Mouse (Mus musculus): ENCODE data around the gene Dcp1b. TPM values are rescaled to one million over a fixed set of nuclear protein-coding genes. Genes with fewer than 3 reads are reported as not detected.

The Dcp1b gene
- polyA plus RNA-seq, 1 experiment from 2014 or later: 7.9 TPM

DNA sequence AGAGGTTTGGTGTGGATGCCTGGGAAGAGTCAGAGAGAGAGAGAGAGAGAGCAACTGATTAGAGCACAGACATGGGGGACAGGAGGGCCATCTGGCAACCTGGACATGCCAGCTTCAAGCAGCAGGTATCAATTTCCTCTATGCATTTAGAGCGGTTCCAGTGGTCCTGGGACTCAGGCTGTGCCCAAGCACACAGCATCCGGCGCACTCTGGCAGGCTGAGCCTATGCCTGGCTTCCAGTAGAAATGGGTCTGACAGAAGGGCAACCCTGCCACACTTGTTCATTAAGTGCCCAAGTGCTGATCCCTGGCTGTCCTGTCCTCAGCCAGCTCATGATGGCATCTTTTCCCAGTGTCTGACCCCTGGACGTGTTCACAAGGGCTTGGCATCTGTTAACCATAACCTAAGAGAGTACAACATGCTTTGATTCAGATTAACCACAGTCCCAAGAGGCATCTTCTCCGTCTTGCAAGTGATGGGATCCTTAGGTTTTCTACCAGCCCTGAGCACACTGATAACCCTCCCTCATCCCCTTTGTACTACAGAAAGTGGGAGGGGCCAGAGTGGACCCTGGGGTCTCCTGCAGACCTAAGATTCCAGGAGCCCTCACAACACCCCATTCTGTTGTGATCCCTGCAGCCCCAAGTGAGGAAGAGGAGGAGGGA is 64.4 kb downstream of the Dcp1b start:
- Histone ChIP-seq H3K36me3 (no peaks in the 10 kb centered on the region), H3K9me3 (no peaks in the 10 kb centered on the region), H3K4me1 (peaks cover 14% of the 10 kb centered on the region), H3K4me3 (no peak overlapping the region), H3K4me2 (no peak overlapping the region), H3K27ac (no peak overlapping the region), H3K9ac (no peak overlapping the region), H3K27me3 (no peaks in the 10 kb centered on the region)
- no peak for ATAC-seq (ENCODE audit: insufficient number of reproducible peaks, low FRiP score, low TSS enrichment, low read depth)
- 64% methylated on average over 5 of the region's 5 CpGs for WGBS

DNA sequence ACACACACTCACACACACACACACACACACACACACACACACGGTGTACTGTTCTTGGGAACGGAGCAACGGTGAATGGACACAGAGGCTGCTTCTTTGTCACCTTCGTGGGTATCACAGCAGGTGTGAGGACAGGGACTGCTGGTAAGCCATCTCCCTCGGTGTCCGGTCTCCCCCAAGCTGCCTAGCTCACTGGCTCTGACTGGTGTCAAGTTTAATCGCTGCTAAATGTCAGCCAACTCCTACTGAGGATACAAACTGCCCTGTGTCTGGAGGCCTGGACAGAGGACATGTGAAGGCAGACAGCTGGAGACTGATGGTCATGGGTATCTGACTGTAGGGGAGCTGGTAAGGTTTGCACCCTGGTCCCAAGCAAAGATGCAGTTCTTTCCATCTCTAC is 65.2 kb downstream of the Dcp1b start:
- WGBS: 70% methylated on average over 7 of the region's 7 CpGs
- ATAC-seq (ENCODE audit: insufficient number of reproducible peaks, low FRiP score, low TSS enrichment, low read depth): no peak
- no peak overlapping the region for H3K4me2 ChIP-seq

GRCm38 (mm10) chr6:119240871-119241705 is 66.0 kb downstream of the Dcp1b start:
- no peak overlapping the region for H3K27ac ChIP-seq
- ATAC-seq (ENCODE audit: insufficient number of reproducible peaks, low FRiP score, low TSS enrichment, low read depth): no peak
- H3K9me3 ChIP-seq: no peaks in the 10 kb centered on the region
- no peak overlapping the region for H3K4me2 ChIP-seq
- H3K4me3 ChIP-seq: no peak overlapping the region
- H3K27me3 ChIP-seq: no peaks in the 10 kb centered on the region
- H3K9ac ChIP-seq: no peak overlapping the region
- no peaks in the 10 kb centered on the region for H3K36me3 ChIP-seq
- WGBS: 49% methylated on average over 21 of the region's 21 CpGs
- peaks cover 14% of the 10 kb centered on the region for H3K4me1 ChIP-seq

More for the DNA sequence above, 65.2 kb downstream of the Dcp1b start:
- H3K36me3 ChIP-seq: no peaks in the 10 kb centered on the region
- no peak overlapping the region for H3K4me3 ChIP-seq
- no peak overlapping the region for H3K9ac ChIP-seq
- H3K4me1 ChIP-seq: peaks cover 14% of the 10 kb centered on the region
- H3K27ac ChIP-seq: no peak overlapping the region
- H3K27me3 ChIP-seq: no peaks in the 10 kb centered on the region
- no peaks in the 10 kb centered on the region for H3K9me3 ChIP-seq

DNA sequence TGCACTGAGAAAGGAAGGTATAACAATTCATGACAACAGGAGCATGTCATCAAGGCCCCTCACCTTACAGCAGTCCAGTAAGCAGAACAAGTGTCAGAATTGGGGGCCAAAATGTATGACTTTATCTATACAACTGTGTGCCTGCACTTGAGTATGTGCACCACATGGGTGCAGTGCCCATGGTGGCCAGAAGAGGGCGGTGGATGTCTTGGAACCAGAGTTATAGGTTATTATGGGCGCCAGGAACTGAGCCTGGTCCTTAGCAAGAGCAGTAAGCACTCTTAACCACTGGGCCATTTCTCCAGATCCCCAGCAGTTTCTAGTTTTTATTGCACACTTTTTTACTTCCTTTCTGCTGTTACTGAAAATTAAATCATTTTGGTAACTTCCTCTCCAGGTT is 71.0 kb downstream of the Dcp1b start:
- WGBS: 53% methylated on average over 2 of the region's 2 CpGs
- ATAC-seq (ENCODE audit: insufficient number of reproducible peaks, low FRiP score, low TSS enrichment, low read depth): no peak
- no peaks in the 10 kb centered on the region for H3K27me3 ChIP-seq

GRCm38 (mm10) chr6:119248578-119248977 is 73.5 kb downstream of the Dcp1b start:
- Histone ChIP-seq H3K27me3 (no peaks in the 10 kb centered on the region), H3K9me3 (no peaks in the 10 kb centered on the region), H3K9ac (no peak overlapping the region), H3K4me3 (no peak overlapping the region), H3K4me1 (no peaks in the 10 kb centered on the region), H3K36me3 (no peaks in the 10 kb centered on the region), H3K4me2 (no peak overlapping the region), H3K27ac (no peak overlapping the region)
- ATAC-seq (ENCODE audit: insufficient number of reproducible peaks, low FRiP score, low TSS enrichment, low read depth): no peak
- WGBS: 82% methylated on average over 3 of the region's 3 CpGs

More for the DNA sequence above, 71.0 kb downstream of the Dcp1b start:
- H3K9ac ChIP-seq: no peak overlapping the region
- H3K4me3 ChIP-seq: no peak overlapping the region
- H3K27ac ChIP-seq: no peak overlapping the region
- H3K9me3 ChIP-seq: no peaks in the 10 kb centered on the region
- no peaks in the 10 kb centered on the region for H3K36me3 ChIP-seq
- 0 out of 2 replicates have a peak, but pooled peaks cover 2% of the 10 kb centered on the region for H3K4me1 ChIP-seq
- H3K4me2 ChIP-seq: no peak overlapping the region

DNA sequence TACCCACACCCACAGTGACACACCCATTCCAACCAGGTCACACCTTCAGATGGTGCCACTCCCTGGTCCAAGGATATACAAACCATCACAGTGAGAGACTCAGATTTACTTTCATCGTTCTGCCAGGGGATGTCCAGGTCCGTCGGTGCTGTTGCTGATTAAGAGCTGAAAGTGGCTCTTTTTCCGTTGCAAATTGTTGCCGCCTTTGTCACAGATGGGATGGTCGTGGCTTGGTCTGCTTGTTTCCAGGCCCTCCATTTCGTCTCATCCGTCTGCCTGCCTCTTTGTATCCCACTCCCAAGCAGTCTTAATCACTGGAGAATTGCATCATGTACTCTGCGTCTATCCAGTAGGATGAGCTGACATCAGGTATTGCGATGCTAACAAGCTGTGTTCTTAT is 74.7 kb downstream of the Dcp1b start:
- no peaks in the 10 kb centered on the region for H3K27me3 ChIP-seq
- no peak overlapping the region for H3K4me3 ChIP-seq
- 85% methylated on average over 10 of the region's 10 CpGs for WGBS
- no peaks in the 10 kb centered on the region for H3K9me3 ChIP-seq
- H3K27ac ChIP-seq: no peak overlapping the region
- ATAC-seq (ENCODE audit: insufficient number of reproducible peaks, low FRiP score, low TSS enrichment, low read depth): no peak
- H3K36me3 ChIP-seq: no peaks in the 10 kb centered on the region
- no peak overlapping the region for H3K4me2 ChIP-seq
- no peak overlapping the region for H3K9ac ChIP-seq
- H3K4me1 ChIP-seq: no peaks in the 10 kb centered on the region

GRCm38 (mm10) chr6:119251704-119252103 is 76.7 kb downstream of the Dcp1b start:
- Histone ChIP-seq H3K36me3 (no peaks in the 10 kb centered on the region), H3K9me3 (no peaks in the 10 kb centered on the region), H3K9ac (no peak overlapping the region), H3K4me1 (no peaks in the 10 kb centered on the region), H3K4me3 (no peak overlapping the region), H3K4me2 (no peak overlapping the region), H3K27ac (no peak overlapping the region), H3K27me3 (no peaks in the 10 kb centered on the region)
- 81% methylated on average over 4 of the region's 4 CpGs for WGBS
- ATAC-seq (ENCODE audit: insufficient number of reproducible peaks, low FRiP score, low TSS enrichment, low read depth): no peak

Other genes with a start within 250 kb of the Dcp1b start
- gene Cacna1c, start 21.2 kb downstream of the Dcp1b start, polyA plus RNA-seq (2015; fragmentation: Nextera tagmentation; extraction: Ambion mirVana): 4.1 and 6.2 TPM in 2 replicates
- 0.03 TPM in 1 of 2 replicates, not detected in the other for gene Cacna2d4, start 61.3 kb downstream of the Dcp1b start, polyA plus RNA-seq (2015; fragmentation: Nextera tagmentation; extraction: Ambion mirVana)
- gene Lrtm2, start 155.5 kb downstream of the Dcp1b start, polyA plus RNA-seq (2015; fragmentation: Nextera tagmentation; extraction: Ambion mirVana): 0.10 and 0.17 TPM in 2 replicates
- 39.8 and 40.2 TPM in 2 replicates for gene Adipor2, start 242.5 kb downstream of the Dcp1b start, polyA plus RNA-seq (2015; fragmentation: Nextera tagmentation; extraction: Ambion mirVana)